Mouse (Mus musculus): ENCODE data around the gene Tas2r124.

DNA sequence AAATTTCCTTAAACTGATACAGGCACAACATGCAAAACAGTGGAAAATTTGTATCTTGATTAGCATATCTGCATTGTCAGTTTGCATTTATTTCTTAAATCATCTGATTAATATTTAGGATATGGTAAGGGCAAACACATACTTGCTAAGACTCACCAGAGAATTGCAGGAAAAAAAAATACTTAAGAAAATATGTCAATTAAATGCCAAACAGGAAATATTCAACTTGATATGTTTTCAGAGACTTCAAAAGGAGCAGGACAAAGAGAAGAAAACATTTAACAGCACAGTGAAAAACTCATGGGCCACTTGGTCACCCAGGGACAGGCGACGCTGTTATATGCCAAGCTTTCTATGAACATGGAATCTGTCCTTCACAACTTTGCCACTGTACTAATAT, 7.3 kb downstream of the Tas2r124 start, which contains the start of gene Tas2r102:
- TF ChIP-seq POLR2A (IDR thresholded peaks at IDR 0.05; ENCODE audit: borderline replicate concordance, control insufficient read depth, low read depth, low read length) (no peak), CTCF (IDR thresholded peaks at IDR 0.05; ENCODE audit: control insufficient read depth, insufficient read depth, low read length) (no peak)

All from bone marrow, adult 2 months (tissue).